Mouse (Mus musculus): ENCODE results near the gene Ddx31. TPM values are rescaled to one million over a fixed set of nuclear protein-coding genes. Genes with fewer than 3 reads are reported as not detected.

Ddx31 gene
- 16.5 and 17.8 TPM in 2 replicates for total RNA-seq (2017)

GRCm38 (mm10) chr2:28840222-28840951 is at the start of gene Ddx31, which contains the start of gene Gtf3c4:
Gene Ddx31, plus strand, starts transcription at chr2:28840406.
Gene Gtf3c4, minus strand, starts transcription at chr2:28840360.
- ATAC-seq (replicated peaks; ENCODE audit: low read depth, poor library complexity, severe bottlenecking) = peak; percentile 96

GRCm38 (mm10) chr2:28792931-28793610 is 47.1 kb upstream of the Ddx31 start:
- ATAC-seq (replicated peaks; ENCODE audit: low read depth, poor library complexity, severe bottlenecking) = peak; percentile 57

GRCm38 (mm10) chr2:28794623-28795022 is 45.6 kb upstream of the Ddx31 start:
- ATAC-seq (replicated peaks; ENCODE audit: low read depth, poor library complexity, severe bottlenecking) = no peak

GRCm38 (mm10) chr2:28796298-28796697 is 43.9 kb upstream of the Ddx31 start:
- peak; percentile 97 for ATAC-seq (replicated peaks; ENCODE audit: low read depth, poor library complexity, severe bottlenecking)

- no peak for ATAC-seq (replicated peaks; ENCODE audit: low read depth, poor library complexity, severe bottlenecking)
Observed at GRCm38 (mm10) chr2:28797490-28798106, 42.6 kb upstream of the Ddx31 start.

- no peak for ATAC-seq (replicated peaks; ENCODE audit: low read depth, poor library complexity, severe bottlenecking)
Observed at GRCm38 (mm10) chr2:28798390-28798789, 41.8 kb upstream of the Ddx31 start.

GRCm38 (mm10) chr2:28799575-28799974 is 40.6 kb upstream of the Ddx31 start:
- ATAC-seq (replicated peaks; ENCODE audit: low read depth, poor library complexity, severe bottlenecking) = no peak

GRCm38 (mm10) chr2:28803406-28803805 is 36.8 kb upstream of the Ddx31 start:
- ATAC-seq (replicated peaks; ENCODE audit: low read depth, poor library complexity, severe bottlenecking) = no peak

- ATAC-seq (replicated peaks; ENCODE audit: low read depth, poor library complexity, severe bottlenecking) = no peak
Observed at GRCm38 (mm10) chr2:28808841-28809240, 31.4 kb upstream of the Ddx31 start.

- ATAC-seq (replicated peaks; ENCODE audit: low read depth, poor library complexity, severe bottlenecking) = no peak
Observed at GRCm38 (mm10) chr2:28810260-28811013, 29.8 kb upstream of the Ddx31 start.

GRCm38 (mm10) chr2:28818866-28819265 is 21.3 kb upstream of the Ddx31 start:
- no peak for ATAC-seq (replicated peaks; ENCODE audit: low read depth, poor library complexity, severe bottlenecking)

GRCm38 (mm10) chr2:28829265-28829664 is 10.9 kb upstream of the Ddx31 start:
- ATAC-seq (replicated peaks; ENCODE audit: low read depth, poor library complexity, severe bottlenecking) = no peak

- ATAC-seq (replicated peaks; ENCODE audit: low read depth, poor library complexity, severe bottlenecking) = no peak
Observed at GRCm38 (mm10) chr2:28836181-28836940, 3.8 kb upstream of the Ddx31 start.

- peak; percentile 6; the same call in 1 of the 2 replicates for ATAC-seq (replicated peaks; ENCODE audit: low read depth, poor library complexity, severe bottlenecking)
Observed at GRCm38 (mm10) chr2:28839501-28840221, 545 bp upstream of the Ddx31 start.

GRCm38 (mm10) chr2:28842042-28842441 is 1.8 kb downstream of the Ddx31 start:
- no peak for ATAC-seq (replicated peaks; ENCODE audit: low read depth, poor library complexity, severe bottlenecking)

GRCm38 (mm10) chr2:28848879-28849278 is 8.7 kb downstream of the Ddx31 start:
- ATAC-seq (replicated peaks; ENCODE audit: low read depth, poor library complexity, severe bottlenecking) = no peak

- no peak for ATAC-seq (replicated peaks; ENCODE audit: low read depth, poor library complexity, severe bottlenecking)
Observed at GRCm38 (mm10) chr2:28852594-28852993, 12.4 kb downstream of the Ddx31 start.

- ATAC-seq (replicated peaks; ENCODE audit: low read depth, poor library complexity, severe bottlenecking) = no peak
Observed at GRCm38 (mm10) chr2:28855773-28856172, 15.6 kb downstream of the Ddx31 start.

GRCm38 (mm10) chr2:28859303-28859702 is 19.1 kb downstream of the Ddx31 start:
- no peak for ATAC-seq (replicated peaks; ENCODE audit: low read depth, poor library complexity, severe bottlenecking)

All from common myeloid progenitor, adult 5-6 weeks (primary cell).